Mouse (Mus musculus): ENCODE measurements at regions not wholly inside any gene's neighbourhood (a gene's known extent, or its start where the extent isn't known, plus 50 kb on each side); places are given as distances from the start of the nearest gene placed in this dataset.

DNA sequence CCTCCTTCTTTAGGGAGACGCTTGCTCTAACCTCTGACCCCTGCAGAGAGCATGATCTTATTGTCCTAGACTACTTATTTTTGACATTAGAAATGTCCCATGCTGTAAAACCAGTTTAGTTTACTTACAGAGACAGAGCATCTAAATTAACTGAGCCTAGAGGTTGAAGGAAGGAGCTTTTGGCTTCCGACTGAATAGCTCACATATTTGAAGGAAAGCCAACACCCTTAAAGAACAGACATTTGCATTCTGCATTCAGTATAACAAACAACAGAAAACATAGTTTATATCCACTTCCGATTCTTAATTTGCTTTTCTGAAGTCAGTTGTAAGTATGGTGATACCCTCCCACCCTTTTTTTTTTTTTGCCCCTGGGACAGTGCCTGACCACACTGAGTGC is 119.3 kb downstream of the Zfp365 start:
- TF ChIP-seq MYOG (IDR thresholded peaks at IDR 0.05; ENCODE audit: control insufficient read depth, extremely low read depth, insufficient read length) (no peak), USF1 (IDR thresholded peaks at IDR 0.05; ENCODE audit: low read depth) (no peak), CTCF (IDR thresholded peaks at IDR 0.05; ENCODE audit: control insufficient read depth, insufficient read depth, insufficient read length) (no peak), MAX (IDR thresholded peaks at IDR 0.05) (no peak), MYOD1 (IDR thresholded peaks at IDR 0.05; ENCODE audit: control insufficient read depth, insufficient read length, low read depth) (no peak)

All from C2C12 (cell line).